Mouse (Mus musculus): ENCODE data around the gene Gas2.
A peak's percentile ranks its signal among the peaks of the same experiment; 100 is the strongest.

Gas2 gene

DNA sequence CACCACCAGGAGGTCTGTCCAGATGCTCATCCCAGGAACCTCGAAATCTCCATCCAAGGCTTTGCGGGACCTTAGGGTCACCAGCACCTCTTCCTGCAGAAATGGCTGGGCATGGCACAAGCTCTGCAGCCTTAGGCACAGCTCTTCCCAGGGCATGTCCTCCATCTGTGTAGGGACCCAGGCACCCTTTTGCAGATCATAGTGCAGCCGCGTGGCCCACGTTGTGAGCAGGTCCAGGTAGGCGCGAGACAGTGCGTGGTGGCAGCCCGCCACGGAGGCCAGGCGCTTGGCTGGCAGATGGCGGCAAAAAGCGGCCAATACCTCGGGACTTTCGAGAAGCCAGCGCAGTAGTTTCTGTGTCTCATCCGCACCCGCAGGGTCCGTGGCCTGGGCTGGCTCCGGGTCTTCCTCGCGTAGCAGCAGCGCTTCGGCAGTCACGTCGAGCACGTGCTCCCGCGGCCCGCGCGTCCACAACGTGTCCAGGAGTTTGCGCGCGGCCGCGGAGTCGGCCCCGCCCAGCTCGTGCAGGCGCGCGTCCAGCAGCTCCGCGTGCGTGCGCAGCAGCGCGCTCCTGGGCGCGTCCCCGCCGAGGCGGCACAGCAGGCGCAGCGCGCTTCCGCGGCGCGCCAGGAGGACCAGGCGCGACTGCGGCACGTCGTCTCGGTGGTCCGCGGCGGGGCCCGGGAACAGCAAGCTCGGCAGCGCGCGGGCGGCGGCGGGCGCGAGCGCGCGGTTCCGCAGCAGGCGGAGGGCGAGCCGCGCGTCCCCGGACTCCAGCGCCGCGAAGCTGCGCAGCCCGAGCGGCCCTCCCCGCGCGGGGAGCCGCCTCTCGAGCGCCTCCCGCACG is at the start of gene Gas2:
Gene Gas2, plus strand, starts transcription at position 766 of the 847 bp plus-strand sequence.
- DNase-seq (ENCODE audit: low spot score): peak; percentile 91

- no peak for DNase-seq (ENCODE audit: low spot score)
These were observed 46.1 kb upstream of the Gas2 start for GRCm38 (mm10) chr7:51815473-51816282.

GRCm38 (mm10) chr7:51816283-51816839 is 45.5 kb upstream of the Gas2 start:
- no peak for DNase-seq (ENCODE audit: low spot score)

- DNase-seq (ENCODE audit: low spot score): no peak
These were observed 43.4 kb upstream of the Gas2 start for GRCm38 (mm10) chr7:51818251-51818974.

DNA sequence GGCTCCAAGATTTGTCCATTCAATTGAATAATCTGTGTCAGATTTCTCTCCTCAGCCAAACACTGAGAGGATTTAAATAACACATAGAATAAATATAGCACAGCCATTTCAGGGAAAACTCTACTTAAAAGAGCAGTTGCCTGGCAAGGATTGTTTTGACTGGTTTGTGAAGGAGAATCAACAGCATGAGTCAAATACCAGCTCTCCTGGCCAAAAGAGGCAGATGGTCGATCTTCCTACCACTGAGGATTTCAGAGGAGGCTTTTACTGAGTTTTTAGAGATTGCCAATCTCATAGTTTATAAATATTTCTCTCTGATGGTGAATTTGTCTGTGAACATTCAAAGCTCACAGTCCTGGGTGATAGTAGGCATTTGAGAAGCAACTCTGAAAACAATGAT is 41.9 kb upstream of the Gas2 start:
- DNase-seq (ENCODE audit: low spot score): no peak

DNA sequence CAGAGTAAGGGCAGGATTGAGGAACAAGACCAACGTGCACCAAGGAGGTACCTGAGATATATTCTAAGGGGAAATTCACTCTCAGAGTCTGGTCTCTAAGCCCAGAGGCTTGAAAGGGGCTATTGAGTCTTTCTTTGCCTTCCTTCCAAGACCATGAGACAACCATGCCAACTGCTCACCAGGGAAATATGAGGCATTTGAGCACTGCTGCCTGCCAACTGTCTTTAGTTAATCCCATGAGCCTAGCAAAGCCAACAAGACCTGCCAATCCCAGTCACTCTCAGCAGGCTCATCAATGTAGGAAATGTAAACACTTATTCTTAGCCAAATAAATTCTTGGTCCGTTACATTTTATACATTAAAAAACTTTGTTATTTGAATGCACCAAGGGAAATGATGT is 40.3 kb upstream of the Gas2 start:
- DNase-seq (ENCODE audit: low spot score): no peak

GRCm38 (mm10) chr7:51823562-51824338 is 38.1 kb upstream of the Gas2 start:
- DNase-seq (ENCODE audit: low spot score): no peak

GRCm38 (mm10) chr7:51831917-51832316 is 29.9 kb upstream of the Gas2 start:
- no peak for DNase-seq (ENCODE audit: low spot score)

DNA sequence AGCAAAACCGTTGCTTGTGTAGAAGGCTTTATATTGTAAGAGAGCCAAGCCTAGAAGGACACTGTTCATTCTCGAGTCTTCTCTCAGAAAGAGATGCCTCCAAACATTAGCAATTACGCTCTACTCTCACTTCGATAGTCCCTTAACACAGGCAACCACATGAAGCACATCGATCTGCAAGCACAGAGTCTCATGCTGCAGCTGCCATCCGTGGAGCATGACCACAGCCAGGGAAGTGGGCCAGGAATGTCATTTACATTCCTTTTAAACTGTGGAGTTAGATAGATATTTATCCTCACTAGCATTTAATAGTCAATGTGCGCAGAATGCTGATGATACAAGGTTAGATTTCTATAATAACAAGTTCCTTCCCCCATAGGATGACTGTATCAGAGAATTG is 21.3 kb upstream of the Gas2 start:
- DNase-seq (ENCODE audit: low spot score): no peak

GRCm38 (mm10) chr7:51850877-51851276 is 10.9 kb upstream of the Gas2 start:
- no peak for DNase-seq (ENCODE audit: low spot score)

DNA sequence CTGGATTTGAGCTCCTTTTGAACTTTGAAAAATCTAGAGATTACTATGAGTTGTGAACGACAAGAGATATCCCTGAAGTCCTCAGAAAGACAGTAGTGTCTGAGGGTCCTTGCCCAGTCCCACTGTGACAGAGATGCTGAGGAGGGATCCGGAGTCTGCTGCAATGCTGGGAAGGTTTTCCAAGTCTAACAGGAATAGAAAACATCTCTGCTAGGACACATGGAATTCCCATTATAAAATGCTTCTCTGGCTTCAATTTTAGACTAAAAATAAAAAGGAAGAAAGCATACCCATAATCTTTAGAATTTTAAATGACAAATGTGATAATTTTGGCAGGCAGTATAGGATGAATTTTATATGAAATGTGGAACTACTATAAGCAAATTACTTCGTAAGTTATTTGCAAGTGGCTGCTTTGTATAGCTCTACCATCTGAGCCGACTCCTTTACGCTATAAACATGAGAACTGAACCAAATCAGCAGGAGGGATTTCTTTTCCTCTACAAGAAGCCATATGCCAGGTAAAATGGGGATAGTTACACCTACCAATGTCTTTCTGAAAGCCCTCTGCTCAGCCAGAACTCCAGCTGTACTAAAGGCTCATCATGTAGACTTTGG is 9.8 kb upstream of the Gas2 start:
- DNase-seq (ENCODE audit: low spot score): no peak

DNA sequence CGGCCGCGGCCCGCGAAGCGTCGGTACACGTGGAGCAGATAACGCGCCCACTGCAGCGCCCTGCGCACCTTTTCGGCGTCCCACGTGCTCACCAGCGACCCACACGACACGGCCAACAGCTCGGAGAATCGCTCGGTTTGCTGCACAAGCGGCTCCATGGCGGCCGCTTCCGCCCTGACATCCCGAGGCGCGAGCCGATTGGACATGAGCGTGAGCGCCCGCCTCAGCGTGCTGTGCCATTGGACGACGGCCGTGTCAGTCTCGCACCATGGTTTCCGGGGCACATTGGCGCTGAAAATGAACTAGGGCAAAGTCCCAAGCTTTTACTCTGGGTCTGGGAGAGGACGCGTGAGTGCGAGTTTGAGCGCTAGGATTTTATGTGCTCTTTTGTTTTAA is 280 bp downstream of the Gas2 start, which contains the start of gene Fancf:
Gene Fancf, minus strand, starts transcription at position 171 of the 396 bp plus-strand sequence.
- DNase-seq (ENCODE audit: low spot score): peak; percentile 97

GRCm38 (mm10) chr7:51862842-51863241 is 1.0 kb downstream of the Gas2 start:
- no peak for DNase-seq (ENCODE audit: low spot score)

- no peak for DNase-seq (ENCODE audit: low spot score)
These were observed 3.5 kb downstream of the Gas2 start for GRCm38 (mm10) chr7:51865336-51865735.

DNA sequence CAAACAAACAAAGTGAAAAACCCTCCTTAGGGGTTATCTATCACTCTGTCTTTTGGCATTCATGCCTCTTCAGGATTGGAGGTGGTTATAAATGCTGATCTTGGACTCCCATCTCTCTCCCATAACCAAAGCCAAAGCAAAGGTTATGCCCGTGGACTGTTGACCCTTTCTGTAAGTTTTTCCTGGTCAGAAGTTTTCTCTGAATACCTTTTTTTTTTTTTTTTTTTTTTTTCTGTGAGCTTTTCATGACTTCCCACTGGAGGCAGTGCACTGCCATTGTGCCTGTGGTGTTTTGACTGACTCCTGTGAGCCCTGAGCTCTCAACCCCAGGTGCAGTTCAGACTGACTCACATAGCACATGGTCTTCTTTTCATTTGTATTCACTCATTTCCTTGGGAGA is 6.2 kb downstream of the Gas2 start:
- no peak for DNase-seq (ENCODE audit: low spot score)

DNA sequence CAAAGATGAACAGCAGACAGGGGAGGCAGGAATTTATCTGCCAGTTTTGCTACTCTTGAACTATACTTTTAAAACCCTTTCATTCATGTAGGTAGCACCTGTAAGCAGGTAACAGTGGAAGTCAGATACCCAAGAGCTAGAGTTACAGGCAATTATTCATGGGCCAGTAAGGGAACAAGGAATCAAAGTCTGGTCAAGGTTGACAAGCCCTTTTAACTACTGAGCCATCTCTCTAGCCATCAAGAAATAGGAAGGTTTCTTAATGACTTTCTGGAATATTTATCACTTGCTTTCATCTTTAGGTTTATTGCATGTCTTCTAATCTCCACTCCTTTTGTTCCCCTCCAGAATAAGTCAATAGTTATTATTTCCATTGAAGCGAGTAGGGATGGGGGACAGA is 10.2 kb downstream of the Gas2 start:
- no peak for DNase-seq (ENCODE audit: low spot score)

- DNase-seq (ENCODE audit: low spot score): no peak
These were observed 10.8 kb downstream of the Gas2 start for GRCm38 (mm10) chr7:51872597-51872996.

DNA sequence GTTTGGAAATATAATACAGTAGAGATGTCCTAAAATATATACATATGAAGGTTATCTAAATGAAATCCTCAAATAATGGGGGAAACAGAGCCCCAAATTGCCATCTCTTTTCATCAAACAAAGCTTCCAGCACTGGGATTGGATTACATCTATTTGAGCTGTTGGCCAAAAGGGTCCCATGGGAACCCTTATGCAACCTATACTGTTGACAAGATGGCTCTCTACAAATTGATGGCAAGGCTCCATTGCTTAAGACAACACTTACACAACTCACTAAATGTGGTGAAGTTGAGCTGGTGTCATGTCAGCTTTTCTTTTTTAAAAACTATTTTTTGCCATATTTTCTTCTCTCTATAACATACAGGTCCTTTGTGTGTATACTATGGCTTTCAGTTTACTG is 14.5 kb downstream of the Gas2 start:
- no peak for DNase-seq (ENCODE audit: low spot score)

- no peak for DNase-seq (ENCODE audit: low spot score)
These were observed 16.9 kb downstream of the Gas2 start for GRCm38 (mm10) chr7:51878730-51879129.

GRCm38 (mm10) chr7:51879136-51879723 is 17.4 kb downstream of the Gas2 start:
- DNase-seq (ENCODE audit: low spot score): peak; percentile 9

Measured in urinary bladder, postnatal 25 days (tissue).